In the genomic region with DNA sequence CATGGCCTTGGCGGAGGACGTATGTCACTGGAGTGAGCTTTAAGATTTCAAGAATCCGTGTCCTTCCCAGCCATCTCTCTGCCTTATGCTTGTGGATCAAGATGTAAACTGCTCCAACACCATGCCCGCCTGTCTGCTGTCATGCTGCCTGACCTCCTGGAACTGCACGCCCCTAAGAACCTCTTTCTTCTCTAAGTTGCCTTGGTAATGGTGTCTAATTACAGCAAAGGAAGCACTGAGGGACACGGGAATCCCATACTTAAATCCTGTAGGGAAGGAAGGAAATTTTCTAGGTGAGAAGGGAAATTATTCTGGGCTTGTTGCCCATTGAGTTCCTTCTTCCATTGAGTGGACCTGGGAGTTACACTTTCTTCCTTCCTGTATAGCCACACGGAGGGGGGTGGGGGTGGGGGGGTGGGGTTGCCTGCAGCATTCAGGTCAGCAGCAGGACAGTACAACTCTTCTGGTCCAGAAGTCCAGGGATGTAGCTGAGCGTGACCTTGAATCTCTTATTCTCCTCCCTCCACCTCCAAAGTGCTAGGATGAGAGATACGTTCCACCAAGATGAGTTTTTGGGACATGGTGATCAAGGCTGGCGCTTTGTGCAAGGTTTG, we compare ENCODE assay signal across 21 mouse cellular contexts. TPM values are rescaled to one million over a fixed set of nuclear protein-coding genes. Genes with fewer than 3 reads are reported as not detected.
DNase-seq lines count a peak whose midpoint lies in the region; ATAC-seq and TF ChIP-seq lines count a peak whose summit lies in the region.
"Had no signal": no experiment of that assay in that cellular context is flagged by ENCODE, and none has a peak within 500 bp of the region (broad histone marks: within the 10 kb centered on the region; RNA-seq: fewer than 3 reads in every experiment).

No protein-coding gene starts in this region.

- H3K27ac ChIP-seq in embryonic facial prominence, embryonic 14.5 days (replicated peaks; ENCODE audit: low read depth, low read length), result no peak overlapping the region
- H3K27ac ChIP-seq in embryonic facial prominence, embryonic 10.5 days (replicated peaks), result no peak overlapping the region
- H3K27ac ChIP-seq in heart, postnatal 0 days (ENCODE audit: low read depth), result no peak overlapping the region
- H3K27ac ChIP-seq in heart, embryonic 11.5 days (ENCODE audit: low read depth, low read length), result no peak overlapping the region
- H3K27ac ChIP-seq in lung, embryonic 14.5 days (ENCODE audit: low read depth), result no peak overlapping the region
- H3K27ac ChIP-seq in hindbrain, embryonic 12.5 days, result no peak overlapping the region
- H3K27ac ChIP-seq: forebrain, embryonic 13.5 days; hindbrain, embryonic 15.5 days; midbrain, embryonic 13.5 days; neural tube, embryonic 13.5 days; stomach, postnatal 0 days had no signal

- no peaks in the 10 kb centered on the region for H3K79me2 ChIP-seq in myocyte (ENCODE audit: control insufficient read depth, insufficient read depth)

- DNase-seq in embryonic facial prominence, embryonic 14.5 days (ENCODE audit: low spot score), result peak; percentile 44
- no peak for DNase-seq in embryonic facial prominence, embryonic 10.5 days (ENCODE audit: low spot score)
- DNase-seq in heart, postnatal 0 days (ENCODE audit: low spot score), result peak; percentile 35
- peak; percentile 50 for DNase-seq in lung, embryonic 14.5 days
- DNase-seq in lung, postnatal 4 days, result no peak
- DNase-seq: adrenal gland, adult 8-10 months; cerebellum, adult 9-10 months; gastrocnemius, postnatal 14 days; liver; liver, postnatal 0 days; right cerebral cortex, adult 18-20 months; thymus, postnatal 14 days had no signal

- no peaks in the 10 kb centered on the region for H3K27me3 ChIP-seq in embryonic facial prominence, embryonic 14.5 days (replicated peaks; ENCODE audit: control insufficient read depth, insufficient read depth, low read length)
- H3K27me3 ChIP-seq in embryonic facial prominence, embryonic 10.5 days (replicated peaks; ENCODE audit: low read depth, poor library complexity, severe bottlenecking), result no peaks in the 10 kb centered on the region
- no peaks in the 10 kb centered on the region for H3K27me3 ChIP-seq in heart, postnatal 0 days (ENCODE audit: control insufficient read depth, insufficient read depth, low read length)
- no peaks in the 10 kb centered on the region for H3K27me3 ChIP-seq in heart, embryonic 11.5 days (ENCODE audit: control insufficient read depth, insufficient read depth, low read length)
- no peaks in the 10 kb centered on the region for H3K27me3 ChIP-seq in lung, embryonic 14.5 days (ENCODE audit: insufficient read depth, low read length)
- H3K27me3 ChIP-seq in myocyte (ENCODE audit: control insufficient read depth, insufficient read depth, insufficient read length), result no peaks in the 10 kb centered on the region
- no peaks in the 10 kb centered on the region for H3K27me3 ChIP-seq in hindbrain, embryonic 12.5 days
- H3K27me3 ChIP-seq: forebrain, embryonic 13.5 days; hindbrain, embryonic 15.5 days; midbrain, embryonic 13.5 days; neural tube, embryonic 13.5 days had no signal

- no peaks in the 10 kb centered on the region for H3K4me1 ChIP-seq in embryonic facial prominence, embryonic 14.5 days (ENCODE audit: control insufficient read depth, insufficient read depth, low read length)
- peaks cover 5% of the 10 kb centered on the region; the same call in 1 of the 2 replicates for H3K4me1 ChIP-seq in embryonic facial prominence, embryonic 10.5 days
- H3K4me1 ChIP-seq in heart, postnatal 0 days (ENCODE audit: control insufficient read depth, insufficient read depth), result no peaks in the 10 kb centered on the region
- no peaks in the 10 kb centered on the region for H3K4me1 ChIP-seq in heart, embryonic 11.5 days (ENCODE audit: control insufficient read depth, insufficient read depth, low read length)
- H3K4me1 ChIP-seq in lung, embryonic 14.5 days (ENCODE audit: insufficient read depth), result no peaks in the 10 kb centered on the region
- H3K4me1 ChIP-seq in hindbrain, embryonic 12.5 days, result 0 out of 2 replicates have a peak, but pooled peaks cover 4% of the 10 kb centered on the region
- H3K4me1 ChIP-seq: forebrain, embryonic 13.5 days; hindbrain, embryonic 15.5 days; neural tube, embryonic 13.5 days had no signal

- no peak for TF ChIP-seq POLR2A in myocyte (IDR thresholded peaks at IDR 0.05; ENCODE audit: insufficient read length, low read depth)

- ATAC-seq in embryonic facial prominence, embryonic 14.5 days (ENCODE audit: low read depth), result no peak
- no peak for ATAC-seq in heart, postnatal 0 days (ENCODE audit: insufficient read depth, low read depth)
- ATAC-seq in heart, embryonic 11.5 days (replicated peaks; ENCODE audit: insufficient number of reproducible peaks, low FRiP score, low TSS enrichment), result no peak
- ATAC-seq in lung, embryonic 14.5 days (ENCODE audit: insufficient read depth), result peak; percentile 49; the same call in 1 of the 2 replicates
- no peak for ATAC-seq in hindbrain, embryonic 12.5 days (ENCODE audit: low FRiP score)
- ATAC-seq: forebrain, embryonic 13.5 days; liver, postnatal 0 days; midbrain, embryonic 13.5 days had no signal

- 64% methylated on average over 10 of the region's 10 CpGs for WGBS in embryonic facial prominence, embryonic 14.5 days
- 76% methylated on average over 10 of the region's 10 CpGs for WGBS in embryonic facial prominence, embryonic 10.5 days
- WGBS in heart, postnatal 0 days, result 77% methylated on average over 9 of the region's 10 CpGs
- WGBS in heart, embryonic 11.5 days (ENCODE audit: insufficient replicate concordance), result 74% methylated on average over 10 of the region's 10 CpGs
- WGBS in lung, embryonic 14.5 days, result 75% methylated on average over 10 of the region's 10 CpGs
- 77% methylated on average over 10 of the region's 10 CpGs for WGBS in hindbrain, embryonic 12.5 days

- no peak overlapping the region for H3ac ChIP-seq in myocyte (ENCODE audit: control insufficient read depth, insufficient read length)

- H3K9ac ChIP-seq in embryonic facial prominence, embryonic 14.5 days (ENCODE audit: low read depth, low read length), result no peak overlapping the region
- H3K9ac ChIP-seq in heart, postnatal 0 days (replicated peaks; ENCODE audit: low read depth, low read length), result no peak overlapping the region
- H3K9ac ChIP-seq in heart, embryonic 11.5 days (ENCODE audit: low read depth, low read length), result no peak overlapping the region
- H3K9ac ChIP-seq in lung, embryonic 14.5 days, result no peak overlapping the region
- no peak overlapping the region for H3K9ac ChIP-seq in hindbrain, embryonic 12.5 days
- H3K9ac ChIP-seq: forebrain, embryonic 13.5 days; hindbrain, embryonic 15.5 days; liver, postnatal 0 days; midbrain, embryonic 13.5 days; neural tube, embryonic 13.5 days had no signal

- no peaks in the 10 kb centered on the region for H3K36me3 ChIP-seq in embryonic facial prominence, embryonic 14.5 days (ENCODE audit: control insufficient read depth, insufficient read depth, low read length)
- no peaks in the 10 kb centered on the region for H3K36me3 ChIP-seq in embryonic facial prominence, embryonic 10.5 days (replicated peaks)
- H3K36me3 ChIP-seq in heart, postnatal 0 days (replicated peaks; ENCODE audit: control insufficient read depth, insufficient read depth, low read length), result no peaks in the 10 kb centered on the region
- no peaks in the 10 kb centered on the region for H3K36me3 ChIP-seq in heart, embryonic 11.5 days (ENCODE audit: control insufficient read depth, insufficient read depth, low read length)
- no peaks in the 10 kb centered on the region for H3K36me3 ChIP-seq in lung, embryonic 14.5 days (ENCODE audit: insufficient read depth)
- H3K36me3 ChIP-seq in myocyte (ENCODE audit: control insufficient read depth, insufficient read depth), result no peaks in the 10 kb centered on the region
- H3K36me3 ChIP-seq in hindbrain, embryonic 12.5 days, result no peaks in the 10 kb centered on the region
- H3K36me3 ChIP-seq: hindbrain, embryonic 15.5 days; midbrain, embryonic 13.5 days; neural tube, embryonic 13.5 days had no signal

- no peak overlapping the region for H3K4me3 ChIP-seq in embryonic facial prominence, embryonic 14.5 days (ENCODE audit: low read depth, low read length)
- H3K4me3 ChIP-seq in embryonic facial prominence, embryonic 10.5 days, result no peak overlapping the region
- no peak overlapping the region for H3K4me3 ChIP-seq in heart, postnatal 0 days (ENCODE audit: low read depth, low read length)
- H3K4me3 ChIP-seq in heart, embryonic 11.5 days (ENCODE audit: low read depth, low read length), result no peak overlapping the region
- H3K4me3 ChIP-seq in lung, embryonic 14.5 days (ENCODE audit: low read depth, low read length), result no peak overlapping the region
- no peak overlapping the region for H3K4me3 ChIP-seq in myocyte
- no peak overlapping the region for H3K4me3 ChIP-seq in hindbrain, embryonic 12.5 days
- H3K4me3 ChIP-seq: erythroblast, embryonic 14.5 days; forebrain, embryonic 13.5 days; hindbrain, embryonic 15.5 days; midbrain, embryonic 13.5 days; neural tube, embryonic 13.5 days had no signal

- TF ChIP-seq CTCF in heart, postnatal 0 days (IDR thresholded peaks at IDR 0.05; ENCODE audit: low read depth), result no peak
- no peak for TF ChIP-seq CTCF in lung, embryonic 14.5 days (IDR thresholded peaks at IDR 0.05; ENCODE audit: low read depth)

- H3K4me2 ChIP-seq in embryonic facial prominence, embryonic 14.5 days (ENCODE audit: low read depth, low read length), result no peak overlapping the region
- H3K4me2 ChIP-seq in heart, postnatal 0 days (ENCODE audit: low read depth, low read length), result no peak overlapping the region
- no peak overlapping the region for H3K4me2 ChIP-seq in heart, embryonic 11.5 days
- H3K4me2 ChIP-seq in lung, embryonic 14.5 days, result no peak overlapping the region
- H3K4me2 ChIP-seq in myocyte (ENCODE audit: low read depth), result peak overlapping the region; percentile 31
- H3K4me2 ChIP-seq in hindbrain, embryonic 12.5 days (replicated peaks), result no peak overlapping the region
- H3K4me2 ChIP-seq: forebrain, embryonic 13.5 days; hindbrain, embryonic 15.5 days; midbrain, embryonic 13.5 days; neural tube, embryonic 13.5 days had no signal

- TF ChIP-seq EP300 in heart, postnatal 0 days (IDR thresholded peaks at IDR 0.05; ENCODE audit: low read depth), result no peak

- no peaks in the 10 kb centered on the region for H3K9me3 ChIP-seq in embryonic facial prominence, embryonic 14.5 days (ENCODE audit: control insufficient read depth, low read length)
- H3K9me3 ChIP-seq in embryonic facial prominence, embryonic 10.5 days, result no peaks in the 10 kb centered on the region
- H3K9me3 ChIP-seq in heart, postnatal 0 days (replicated peaks; ENCODE audit: control insufficient read depth, low read length), result no peaks in the 10 kb centered on the region
- no peaks in the 10 kb centered on the region for H3K9me3 ChIP-seq in heart, embryonic 11.5 days (replicated peaks; ENCODE audit: control insufficient read depth, low read length)
- H3K9me3 ChIP-seq in lung, embryonic 14.5 days (ENCODE audit: low read depth, low read length), result no peaks in the 10 kb centered on the region
- H3K9me3 ChIP-seq in hindbrain, embryonic 12.5 days (replicated peaks), result no peaks in the 10 kb centered on the region
- H3K9me3 ChIP-seq: forebrain, embryonic 13.5 days; hindbrain, embryonic 15.5 days; midbrain, embryonic 13.5 days; neural tube, embryonic 13.5 days had no signal

RNA-seq across cellular contexts. Expression of gene Pld1, which starts 38.5 kb away (rescaled TPM):
- 7.7 and 8.6 TPM in 2 replicates for polyA plus RNA-seq in embryonic facial prominence, embryonic 14.5 days (2014; fragmentation: Nextera tagmentation; extraction: Ambion mirVana)
- polyA plus RNA-seq in embryonic facial prominence, embryonic 10.5 days (2016; fragmentation: Nextera tagmentation; extraction: Ambion mirVana), result 2.0 and 2.3 TPM in 2 replicates
- total RNA-seq in heart, postnatal 0 days (2014; rRNA removed; ENCODE audit: low replicate concordance), result 7.6 and 16.7 TPM in 2 replicates
- 5.0 and 5.7 TPM in 2 replicates for polyA plus RNA-seq in heart, postnatal 0 days (2015; fragmentation: Nextera tagmentation; extraction: Ambion mirVana)
- 5.9 TPM in 2 replicates for polyA plus RNA-seq in heart, embryonic 11.5 days (2014; fragmentation: Nextera tagmentation; extraction: Ambion mirVana)
- polyA plus RNA-seq in lung, embryonic 14.5 days (2014; fragmentation: Nextera tagmentation; extraction: Ambion mirVana), result 6.4 and 7.5 TPM in 2 replicates
- polyA plus RNA-seq in myocyte (2012; fragmentation: generic; extraction: Trizol), result 6.5 TPM
- 5.6 and 6.0 TPM in 2 replicates for polyA plus RNA-seq in hindbrain, embryonic 12.5 days (2016; fragmentation: Nextera tagmentation; extraction: Ambion mirVana)
- polyA plus RNA-seq: erythroblast, embryonic 14.5 days had no signal

Comparison
In these comparisons a context has a peak if more than half of its experiments do, and no peak if none do; other contexts are left out.
1. DNase-seq: peak in embryonic facial prominence, embryonic 14.5 days (single experiment), heart, postnatal 0 days (single experiment) and lung, embryonic 14.5 days (single experiment); none in embryonic facial prominence, embryonic 10.5 days (single experiment) and lung, postnatal 4 days (0 of 2).